Comparison of ENCODE assay signal across 8 mouse cellular contexts in genomic region chr6:126702116-126702515, GRCm38 (mm10). TPM values are rescaled to one million over a fixed set of nuclear protein-coding genes. Genes with fewer than 3 reads are reported as not detected.
DNase-seq lines count a peak whose midpoint lies in the region; ATAC-seq and TF ChIP-seq lines count a peak whose summit lies in the region.

No protein-coding gene starts in this region.

- no peaks in the 10 kb centered on the region for H3K27me3 ChIP-seq in forebrain, embryonic 14.5 days (replicated peaks; ENCODE audit: control insufficient read depth, insufficient read depth, low read length)
- peaks cover 3% of the 10 kb centered on the region; the same call in 1 of the 2 replicates for H3K27me3 ChIP-seq in neural tube, embryonic 15.5 days (replicated peaks)
- no peaks in the 10 kb centered on the region; the same call in 1 of the 2 replicates for H3K27me3 ChIP-seq in thymus, adult 2 months (ENCODE audit: control insufficient read depth, insufficient read depth, low read length)

- no peaks in the 10 kb centered on the region for H3K4me1 ChIP-seq in forebrain, embryonic 14.5 days (ENCODE audit: control insufficient read depth, insufficient read depth, low read length)
- no peaks in the 10 kb centered on the region for H3K4me1 ChIP-seq in lung, adult 2 months (ENCODE audit: control insufficient read depth, insufficient read depth, low read length)
- peaks cover 22% of the 10 kb centered on the region for H3K4me1 ChIP-seq in neural tube, embryonic 15.5 days
- no peaks in the 10 kb centered on the region for H3K4me1 ChIP-seq in thymus, adult 2 months (replicated peaks; ENCODE audit: control insufficient read depth, insufficient read depth, low read length)

- no peak overlapping the region for H3K4me3 ChIP-seq in forebrain, embryonic 14.5 days (ENCODE audit: low read depth, low read length)
- peak overlapping the region; percentile 43 for H3K4me3 ChIP-seq in layer of hippocampus, adult 2 months
- peak overlapping the region; percentile 59 for H3K4me3 ChIP-seq in lung, adult 2 months (replicated peaks; ENCODE audit: extremely low read depth, low read depth, low read length)
- no peak overlapping the region for H3K4me3 ChIP-seq in neural tube, embryonic 15.5 days (replicated peaks)
- no peak overlapping the region; the same call in 1 of the 2 replicates for H3K4me3 ChIP-seq in thymus, adult 2 months (ENCODE audit: control insufficient read depth, insufficient read depth, low read length)

- H3K9me3 ChIP-seq in forebrain, embryonic 14.5 days (replicated peaks; ENCODE audit: control insufficient read depth, low read length), result no peaks in the 10 kb centered on the region
- H3K9me3 ChIP-seq in neural tube, embryonic 15.5 days (replicated peaks), result no peaks in the 10 kb centered on the region

- WGBS in forebrain, embryonic 14.5 days, result 5% methylated on average over 12 of the region's 12 CpGs
- 1% methylated on average over 12 of the region's 12 CpGs for WGBS in lung, adult 2 months
- WGBS in neural tube, embryonic 15.5 days, result 2% methylated on average over 12 of the region's 12 CpGs
- WGBS in thymus, adult 2 months, result 3% methylated on average over 12 of the region's 12 CpGs

- H3K9ac ChIP-seq in forebrain, embryonic 14.5 days (ENCODE audit: low read length), result no peak overlapping the region
- H3K9ac ChIP-seq in neural tube, embryonic 15.5 days (replicated peaks), result peak overlapping the region; percentile 20; the same call in 1 of the 2 replicates

- intact Hi-C loops in heart, postnatal 25 days (cut with DNase I), result loop anchor here (1.0 to 5.0 kb wide), 3 partner anchors 60 to 200 kb away; no protein-coding TSS in a partner anchor

- TF ChIP-seq POLR2A in lung, adult 2 months (IDR thresholded peaks at IDR 0.05; ENCODE audit: borderline replicate concordance, extremely low read depth, low read depth, low read length), result no peak
- no peak for TF ChIP-seq POLR2A in thymus, adult 2 months (IDR thresholded peaks at IDR 0.05; ENCODE audit: control insufficient read depth, extremely low read depth, insufficient read depth, low read length, poor library complexity)

- no peaks in the 10 kb centered on the region for H3K36me3 ChIP-seq in forebrain, embryonic 14.5 days (ENCODE audit: control insufficient read depth, insufficient read depth, low read length)
- H3K36me3 ChIP-seq in neural tube, embryonic 15.5 days, result no peaks in the 10 kb centered on the region
- H3K36me3 ChIP-seq in thymus, adult 2 months (ENCODE audit: control insufficient read depth, insufficient read depth, low read length), result no peaks in the 10 kb centered on the region

- peak; percentile 96 for TF ChIP-seq CTCF in layer of hippocampus, adult 2 months (conservative IDR thresholded peaks at IDR 0.05)
- TF ChIP-seq CTCF in lung, adult 2 months (IDR thresholded peaks at IDR 0.05; ENCODE audit: insufficient read depth, low read length), result peak; percentile 79
- peak; percentile 72; the same call in 1 of the 2 replicates for TF ChIP-seq CTCF in thymus, adult 2 months (IDR thresholded peaks at IDR 0.05; ENCODE audit: borderline replicate concordance, control insufficient read depth, extremely low read depth, insufficient read depth, low read length, poor library complexity)

- DNase-seq in CD8-positive naive resting alpha-beta T cell, adult 2 months (ENCODE audit: low read depth in 2 of 2, low spot score in 2 of 2), result peak; percentile 23 to 28
- DNase-seq in c-Kit-positive CD71-positive TER-119-negative erythroid progenitor cells, embryonic 14.5 days (ENCODE audit: low read depth), result peak; percentile 13
- DNase-seq in forebrain, embryonic 14.5 days (ENCODE audit: low spot score), result peak; percentile 92
- peak; percentile 6 for DNase-seq in heart, postnatal 25 days (ENCODE audit: low spot score)
- DNase-seq in layer of hippocampus, adult 2 months (ENCODE audit: low spot score in 2 of 2), result peak; percentile 93 to 94
- peak; percentile 59 for DNase-seq in lung, adult 2 months
- DNase-seq in thymus, adult 2 months, result peak; percentile 59

- H3K4me2 ChIP-seq in forebrain, embryonic 14.5 days (ENCODE audit: low read length), result peak overlapping the region; percentile 37
- H3K4me2 ChIP-seq in neural tube, embryonic 15.5 days, result peak overlapping the region; percentile 47

- peak; percentile 84 for ATAC-seq in forebrain, embryonic 14.5 days
- ATAC-seq in neural tube, embryonic 15.5 days (ENCODE audit: low FRiP score), result peak; percentile 86

- H3K27ac ChIP-seq in forebrain, embryonic 14.5 days (ENCODE audit: low read depth, low read length), result no peak overlapping the region
- peak overlapping the region; percentile 90 for H3K27ac ChIP-seq in layer of hippocampus, adult 2 months
- H3K27ac ChIP-seq in neural tube, embryonic 15.5 days (replicated peaks), result no peak overlapping the region; the same call in 1 of the 2 replicates
- no peak overlapping the region for H3K27ac ChIP-seq in thymus, adult 2 months (ENCODE audit: control insufficient read depth, insufficient read depth, low read length)

RNA-seq across cellular contexts. Expression of gene Kcna6, which starts 38.4 kb away (rescaled TPM):
- 6.7 and 9.1 TPM in 2 replicates for polyA plus RNA-seq in forebrain, embryonic 14.5 days (2014; fragmentation: Nextera tagmentation; extraction: Ambion mirVana)
- 1 to 10 TPM; 1.2 to 2.2 TPM for total RNA-seq in heart, postnatal 25 days (2021)
- 10 to 100 TPM; 46.6 to 48.5 TPM for total RNA-seq in layer of hippocampus, adult 2 months (2021)
- 0.31 and 0.93 TPM in 2 replicates for polyA plus RNA-seq in lung, adult 2 months (2012; rRNA removed)
- polyA plus RNA-seq in neural tube, embryonic 15.5 days (2015; fragmentation: Nextera tagmentation; extraction: Ambion mirVana), result 23.7 and 26.5 TPM in 2 replicates
- 0.15 and 0.26 TPM in 2 replicates for polyA plus RNA-seq in thymus, adult 2 months (2012; rRNA removed)

RNA-seq across cellular contexts. Expression of gene Kcna1, which starts 55.9 kb away (rescaled TPM):
- 2.5 and 2.8 TPM in 2 replicates for polyA plus RNA-seq in forebrain, embryonic 14.5 days (2014; fragmentation: Nextera tagmentation; extraction: Ambion mirVana)
- total RNA-seq in heart, postnatal 25 days (2021), result 1 to 10 TPM; 2.5 to 3.2 TPM
- total RNA-seq in layer of hippocampus, adult 2 months (2021), result 100 to 1,000 TPM; 115 to 119 TPM
- polyA plus RNA-seq in lung, adult 2 months (2012; rRNA removed), result 0.40 and 1.3 TPM in 2 replicates
- 6.1 and 6.5 TPM in 2 replicates for polyA plus RNA-seq in neural tube, embryonic 15.5 days (2015; fragmentation: Nextera tagmentation; extraction: Ambion mirVana)
- 0.31 and 0.39 TPM in 2 replicates for polyA plus RNA-seq in thymus, adult 2 months (2012; rRNA removed)

Comparison
In these comparisons a context has a peak if more than half of its experiments do, and no peak if none do; other contexts are left out.
1. DNase-seq: peak in every context shown above with its lines; median percentile 94 in layer of hippocampus, adult 2 months; 92 in forebrain, embryonic 14.5 days; 59 in lung, adult 2 months; 59 in thymus, adult 2 months; 26 in CD8-positive naive resting alpha-beta T cell, adult 2 months; 13 in c-Kit-positive CD71-positive TER-119-negative erythroid progenitor cells, embryonic 14.5 days; 6 in heart, postnatal 25 days.
2. H3K4me3 ChIP-seq: peak in layer of hippocampus, adult 2 months (single experiment) and lung, adult 2 months (single experiment); none in forebrain, embryonic 14.5 days (single experiment), neural tube, embryonic 15.5 days (single experiment) and thymus, adult 2 months (single experiment).
3. Peak in every context shown above with its lines, with median percentiles within 50 percentile points of each other: CTCF ChIP-seq.